19 mouse cellular contexts compared by ENCODE assay signal in the genomic region with DNA sequence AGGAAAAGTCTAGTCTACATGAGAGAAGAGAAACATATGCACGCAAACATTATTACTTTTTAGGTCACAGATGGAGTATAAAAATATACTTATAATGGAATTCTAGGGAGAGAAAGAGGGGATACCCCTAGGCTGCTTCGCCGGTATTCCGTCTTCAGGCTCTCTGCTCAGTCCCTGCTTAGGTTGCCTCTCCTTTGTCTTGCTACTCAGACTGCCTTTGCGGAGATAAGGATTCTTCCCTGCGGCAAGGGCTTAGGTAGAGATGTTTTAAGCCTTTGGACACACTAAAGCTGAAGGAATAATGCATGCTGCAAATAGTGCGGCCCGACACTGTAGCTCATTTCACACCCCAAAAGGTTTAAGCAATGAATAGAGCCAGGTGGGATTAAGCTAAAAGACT. TPM values are rescaled to one million over a fixed set of nuclear protein-coding genes. Genes with fewer than 3 reads are reported as not detected.
"Had no signal": no experiment of that assay in that cellular context is flagged by ENCODE, and none has a peak within 500 bp of the region (broad histone marks: within the 10 kb centered on the region; RNA-seq: fewer than 3 reads in every experiment).

No protein-coding gene starts in this region.

- H3K9ac ChIP-seq: liver, embryonic 12.5 days; liver, embryonic 14.5 days; lung, embryonic 14.5 days; neural tube, embryonic 13.5 days; neural tube, embryonic 15.5 days had no signal

- H3K4me3 ChIP-seq: liver, embryonic 12.5 days; myocyte; neural tube, embryonic 13.5 days; neural tube, embryonic 15.5 days had no signal

- H3K9me3 ChIP-seq: liver, embryonic 12.5 days; neural tube, embryonic 13.5 days; neural tube, embryonic 15.5 days had no signal

- DNase-seq: lung, adult 18-20 months; lung, embryonic 14.5 days; lung, postnatal 10 days; lung, postnatal 4 days; retina, postnatal 1 day; right cerebral cortex, adult 18-20 months; right cerebral cortex, postnatal 14 days; thymus, adult 18-20 months; thymus, postnatal 14 days; thymus, postnatal 36 days had no signal

- H3K27ac ChIP-seq: liver, embryonic 12.5 days; liver, embryonic 14.5 days; neural tube, embryonic 13.5 days; neural tube, embryonic 15.5 days had no signal

- H3K27me3 ChIP-seq: liver, embryonic 12.5 days; neural tube, embryonic 13.5 days; neural tube, embryonic 15.5 days had no signal

- ATAC-seq: liver, embryonic 12.5 days had no signal

- H3K4me1 ChIP-seq: liver, embryonic 12.5 days; neural tube, embryonic 13.5 days; neural tube, embryonic 15.5 days had no signal

- H3K4me2 ChIP-seq: liver, embryonic 12.5 days; lung, embryonic 14.5 days; neural tube, embryonic 13.5 days; neural tube, embryonic 15.5 days had no signal

- H3K36me3 ChIP-seq: liver, embryonic 12.5 days; neural tube, embryonic 13.5 days; neural tube, embryonic 15.5 days had no signal

RNA-seq across cellular contexts. Expression of a gene that starts 45.6 kb away (rescaled TPM):
- total RNA-seq: liver, adult 2 months; megakaryocyte, adult 5-6 weeks; megakaryocyte-erythroid progenitor cell, adult 5-6 weeks had no signal
- polyA plus RNA-seq: liver, adult 2 months; spleen, adult 2 months had no signal
